Mouse (Mus musculus) heart, postnatal 36 days (tissue): ENCODE data around the gene Cebpa. TPM values are rescaled to one million over a fixed set of nuclear protein-coding genes. Genes with fewer than 3 reads are reported as not detected.

Source experiments
- DNase-seq, 2 experiments: peaks; one replicate each; pipeline ENCODE4 v3.0.0; 2021 to 2022
- intact Hi-C: fragments of 180-260 bp; cut with DNase I; formaldehyde crosslinking; loops from one replicate; pipeline ENCODE4 v1.15.1; 2025
- total RNA-seq, 2 experiments: library from RNA; stranded (reverse); gene quantifications; 2 replicates each; pipeline ENCODE4 v1.2.3; 2021

The Cebpa gene
- total RNA-seq, 2 experiments from 2014 or later, result 4.5 to 9.4 TPM

- intact Hi-C loops, result loop anchor here (2.0 to 5.0 kb wide), 3 partner anchors 37 to 144 kb away; partner anchors contain the start of gene Cebpg
- peak; percentile 82 to 86 for DNase-seq
Observed at GRCm38 (mm10) chr7:35118099-35118781, 853 bp upstream of the Cebpa start.

GRCm38 (mm10) chr7:35119506-35120145 is 533 bp downstream of the Cebpa start:
- peak in 1 of 2 experiments; percentile 24 for DNase-seq
- intact Hi-C loops, result loop anchor here (1.0 to 5.0 kb wide), 5 partner anchors 39 to 143 kb away; partner anchors contain the start of gene Cebpg

- intact Hi-C loops, result loop anchor here (1.0 kb wide), 1 partner anchor 49 kb away; no protein-coding TSS in a partner anchor
- DNase-seq, result peak; percentile 32 to 55
Observed at GRCm38 (mm10) chr7:35120146-35120691, 1.1 kb downstream of the Cebpa start.

GRCm38 (mm10) chr7:35121150-35121549 is 2.1 kb downstream of the Cebpa start:
- intact Hi-C loops, result no loop called here
- DNase-seq, result no peak

GRCm38 (mm10) chr7:35122401-35123320 is 3.6 kb downstream of the Cebpa start:
- intact Hi-C loops, result no loop called here
- no peak for DNase-seq

- intact Hi-C loops, result no loop called here
- DNase-seq, result no peak
Observed at GRCm38 (mm10) chr7:35123431-35123953, 4.4 kb downstream of the Cebpa start.

- no peak for DNase-seq
- intact Hi-C loops, result no loop called here
Observed at GRCm38 (mm10) chr7:35124216-35124615, 5.1 kb downstream of the Cebpa start.

- intact Hi-C loops, result no loop called here
- DNase-seq, result no peak
Observed at GRCm38 (mm10) chr7:35124745-35125144, 5.7 kb downstream of the Cebpa start.

GRCm38 (mm10) chr7:35125971-35126370 is 6.9 kb downstream of the Cebpa start:
- intact Hi-C loops, result no loop called here
- DNase-seq, result no peak

GRCm38 (mm10) chr7:35127001-35127400 is 7.9 kb downstream of the Cebpa start:
- intact Hi-C loops, result no loop called here
- DNase-seq, result no peak

GRCm38 (mm10) chr7:35127721-35128120 is 8.6 kb downstream of the Cebpa start:
- intact Hi-C loops, result no loop called here
- no peak for DNase-seq

- DNase-seq, result no peak
- intact Hi-C loops, result no loop called here
Observed at GRCm38 (mm10) chr7:35128677-35129567, 9.8 kb downstream of the Cebpa start.

GRCm38 (mm10) chr7:35130059-35130738 is 11.1 kb downstream of the Cebpa start:
- intact Hi-C loops, result no loop called here
- no peak for DNase-seq

- intact Hi-C loops, result no loop called here
- DNase-seq, result no peak
Observed at GRCm38 (mm10) chr7:35130888-35131287, 11.8 kb downstream of the Cebpa start.

GRCm38 (mm10) chr7:35131601-35132000 is 12.5 kb downstream of the Cebpa start:
- intact Hi-C loops, result no loop called here

GRCm38 (mm10) chr7:35134621-35135020 is 15.5 kb downstream of the Cebpa start:
- no peak for DNase-seq
- intact Hi-C loops, result no loop called here

More at GRCm38 (mm10) chr7:35131601-35132000, 12.5 kb downstream of the Cebpa start:
- DNase-seq, result no peak

GRCm38 (mm10) chr7:35137524-35137923 is 18.4 kb downstream of the Cebpa start:
- intact Hi-C loops, result no loop called here
- no peak for DNase-seq

- no peak for DNase-seq
- intact Hi-C loops, result no loop called here
Observed at GRCm38 (mm10) chr7:35138481-35138880, 19.4 kb downstream of the Cebpa start.

GRCm38 (mm10) chr7:35139880-35140279 is 20.8 kb downstream of the Cebpa start:
- no peak for DNase-seq
- intact Hi-C loops, result no loop called here
